Mouse (Mus musculus) MEL (cell line): ENCODE results near the gene Upk2. TPM values are rescaled to one million over a fixed set of nuclear protein-coding genes. Genes with fewer than 3 reads are reported as not detected.

Experiments
- DNase-seq: peaks from one replicate; pipeline ENCODE4 v3.0.0; 2011; ENCODE audit warnings: low read depth, low spot score
- H3K27ac ChIP-seq: 2 replicates; pipeline ENCODE4 v1.5.1; 2012; ENCODE audit warnings: low read depth, mild to moderate bottlenecking, control low read depth, low read length, moderate library complexity; ENCODE audit not compliant: control insufficient read depth
- H3K27me3 ChIP-seq, 2 experiments: fragments of 150-350 bp in 1 of 2; sonication (generic) in 1 of 2; 2 replicates each; pipeline ENCODE4 v1.6.1; 2012; ENCODE audit warnings: low read length in 2 of 2, mild to moderate bottlenecking in 2 of 2, improper control_type of control experiment in 1 of 2, moderate library complexity in 1 of 2; ENCODE audit not compliant: insufficient read depth in 2 of 2, control insufficient read depth in 1 of 2
- H3K36me3 ChIP-seq, 2 experiments: 2 replicates each; pipeline ENCODE4 v1.6.1; 2012 to 2014; ENCODE audit warnings: low read length in 2 of 2, improper control_type of control experiment in 1 of 2, inconsistent platforms in 1 of 2, mild to moderate bottlenecking in 1 of 2; ENCODE audit not compliant: insufficient read depth in 2 of 2, control insufficient read depth in 1 of 2
- H3K4me1 ChIP-seq, 2 experiments: fragments of 150-350 bp in 1 of 2; sonication (generic) in 1 of 2; 2 replicates each; pipeline ENCODE4 v1.6.1; 2012; ENCODE audit warnings: low read length in 2 of 2, improper control_type of control experiment in 1 of 2, mild to moderate bottlenecking in 1 of 2; ENCODE audit not compliant: insufficient read depth in 2 of 2, control insufficient read depth in 1 of 2
- H3K4me3 ChIP-seq, 2 experiments: fragments of 150-350 bp in 1 of 2; sonication (generic) in 1 of 2; 2 replicates each; pipeline ENCODE4 v1.5.1; 2012; ENCODE audit warnings: low read depth in 2 of 2, low read length in 2 of 2, mild to moderate bottlenecking in 2 of 2, moderate library complexity in 2 of 2, control low read depth in 1 of 2, improper control_type of control experiment in 1 of 2; ENCODE audit not compliant: control insufficient read depth in 1 of 2, insufficient read depth in 1 of 2
- H3K79me2 ChIP-seq: 2 replicates; pipeline ENCODE4 v1.6.1; 2012; ENCODE audit warnings: mild to moderate bottlenecking, low read length, moderate library complexity; ENCODE audit not compliant: control insufficient read depth, poor library complexity, insufficient read depth
- H3K9ac ChIP-seq: 2 replicates; pipeline ENCODE4 v1.6.1; 2012; ENCODE audit warnings: low read depth, mild to moderate bottlenecking, control low read depth, low read length, moderate library complexity; ENCODE audit not compliant: control insufficient read depth, poor library complexity, severe bottlenecking
- H3K9me3 ChIP-seq: fragments of 150-350 bp; sonication (generic); replicated peaks from 2 replicates; pipeline ENCODE4 v1.6.1; 2012; ENCODE audit warnings: mild to moderate bottlenecking, low read length, improper control_type of control experiment, moderate library complexity; ENCODE audit not compliant: insufficient read depth
- BHLHE40 ChIP-seq: IDR thresholded peaks from 2 replicates; pipeline ENCODE4 v1.6.1; 2012; ENCODE audit warnings: low read depth, mild to moderate bottlenecking, inconsistent platforms, low read length, improper control_type of control experiment, borderline replicate concordance
- CHD1 ChIP-seq: IDR thresholded peaks from 2 replicates; pipeline ENCODE4 v1.6.1; 2012; ENCODE audit warnings: low read depth, mild to moderate bottlenecking, inconsistent platforms, low read length, improper control_type of control experiment
- ELF1 ChIP-seq: IDR thresholded peaks from 2 replicates; pipeline ENCODE4 v1.6.1; 2014; ENCODE audit warnings: low read depth, mild to moderate bottlenecking, inconsistent platforms, low read length, improper control_type of control experiment, moderate library complexity
- ETS1 ChIP-seq: IDR thresholded peaks from 2 replicates; pipeline ENCODE4 v1.6.1; 2012; ENCODE audit warnings: low read depth, mild to moderate bottlenecking, inconsistent platforms, low read length, improper control_type of control experiment, moderate library complexity
- KAT2A ChIP-seq: conservative IDR thresholded peaks from 2 replicates; pipeline ENCODE4 v1.6.1; 2012; ENCODE audit warnings: low read depth, low read length, improper control_type of control experiment, inconsistent platforms
- MAX ChIP-seq: IDR thresholded peaks from 2 replicates; pipeline ENCODE4 v1.6.1; 2011; ENCODE audit warnings: low read length, improper control_type of control experiment
- MEF2A ChIP-seq: IDR thresholded peaks from 2 replicates; pipeline ENCODE4 v1.6.1; 2014; ENCODE audit warnings: low read depth, mild to moderate bottlenecking, inconsistent platforms, low read length, improper control_type of control experiment; ENCODE audit not compliant: poor library complexity, insufficient replicate concordance, severe bottlenecking; ENCODE audit errors: extremely low read depth
- MXI1 ChIP-seq: IDR thresholded peaks from 2 replicates; pipeline ENCODE4 v1.6.1; 2011; ENCODE audit warnings: mild to moderate bottlenecking, low read depth, low read length, improper control_type of control experiment
- MYB ChIP-seq: IDR thresholded peaks from 2 replicates; pipeline ENCODE4 v1.6.1; 2011; ENCODE audit warnings: mild to moderate bottlenecking, low read depth, low read length, improper control_type of control experiment
- NELFE ChIP-seq: IDR thresholded peaks from 2 replicates; pipeline ENCODE4 v1.6.1; 2011; ENCODE audit warnings: low read depth, low read length, improper control_type of control experiment
- NRF1 ChIP-seq: IDR thresholded peaks from 2 replicates; pipeline ENCODE4 v1.6.1; 2014; ENCODE audit warnings: low read depth, mild to moderate bottlenecking, inconsistent platforms, low read length, improper control_type of control experiment, moderate library complexity; ENCODE audit not compliant: poor library complexity, insufficient read depth, severe bottlenecking
- POLR2A ChIP-seq, 2 experiments: IDR thresholded peaks; 2 replicates each; pipeline ENCODE4 v1.6.1; 2011 to 2012; ENCODE audit warnings: low read length in 2 of 2, mild to moderate bottlenecking in 2 of 2, control low read depth in 1 of 2, improper control_type of control experiment in 1 of 2, low read depth in 1 of 2, moderate library complexity in 1 of 2; ENCODE audit not compliant: control insufficient read depth in 1 of 2, insufficient read depth in 1 of 2, poor library complexity in 1 of 2
- POLR2AphosphoS5 ChIP-seq: IDR thresholded peaks from 2 replicates; pipeline ENCODE4 v1.6.1; 2012; ENCODE audit warnings: low read depth, borderline replicate concordance, mild to moderate bottlenecking, inconsistent platforms, low read length, moderate library complexity, mixed read lengths
- RAD21 ChIP-seq: IDR thresholded peaks from 2 replicates; pipeline ENCODE4 v1.6.1; 2011; ENCODE audit warnings: mild to moderate bottlenecking, low read depth, low read length, improper control_type of control experiment
- TAL1 ChIP-seq: IDR thresholded peaks from 2 replicates; pipeline ENCODE4 v1.6.1; 2012; ENCODE audit warnings: mild to moderate bottlenecking, inconsistent platforms, low read length, moderate library complexity, mixed read lengths
- TBP ChIP-seq: IDR thresholded peaks from 2 replicates; pipeline ENCODE4 v1.8.0; 2011; ENCODE audit warnings: low read depth, low read length, improper control_type of control experiment
- TCF12 ChIP-seq: IDR thresholded peaks from 2 replicates; pipeline ENCODE4 v1.6.1; 2014; ENCODE audit warnings: low read depth, mild to moderate bottlenecking, inconsistent platforms, low read length, improper control_type of control experiment, moderate library complexity
- UBTF ChIP-seq: IDR thresholded peaks from 2 replicates; pipeline ENCODE4 v1.6.1; 2012; ENCODE audit warnings: low read depth, mild to moderate bottlenecking, inconsistent platforms, low read length, improper control_type of control experiment, moderate library complexity, borderline replicate concordance; ENCODE audit not compliant: insufficient read depth
- USF1 ChIP-seq: IDR thresholded peaks from 2 replicates; pipeline ENCODE4 v1.6.1; 2014; ENCODE audit warnings: low read depth, mild to moderate bottlenecking, inconsistent platforms, low read length, improper control_type of control experiment, moderate library complexity
- ZKSCAN1 ChIP-seq: IDR thresholded peaks from 2 replicates; pipeline ENCODE4 v1.6.1; 2012; ENCODE audit warnings: low read depth, mild to moderate bottlenecking, inconsistent platforms, low read length, improper control_type of control experiment, moderate library complexity
- polyA plus RNA-seq, 2 experiments: library from polyadenylated mRNA; stranded (reverse) in 1 of 2; unstranded in 1 of 2; fragments of >175 nt in 1 of 2; fragments of >200 nt in 1 of 2; gene quantifications; 2 replicates each; pipeline versions ENCODE4 v1.2.1 to v1.2.4; 2012; ENCODE audit warnings: low replicate concordance in 2 of 2, low read depth in 1 of 2; ENCODE audit not compliant: insufficient read length in 2 of 2, insufficient read depth in 1 of 2, missing spikeins in 1 of 2
- total RNA-seq: library from RNA; depleted of rRNA; stranded (reverse); fragments of 300-350 nt; gene quantifications from 2 replicates; pipeline ENCODE4 v1.2.3, GENCODE M21; 2012

Gene Upk2
- total and polyA plus RNA-seq, 3 experiments, result not detected

GRCm38 (mm10) chr9:44498421-44499355 is 43.9 kb upstream of the Upk2 start:
- Histone ChIP-seq H3K4me3 (no peak overlapping the region), H3K27ac (no peak overlapping the region), H3K27me3 (no peaks in the 10 kb centered on the region), H3K9ac (no peak overlapping the region), H3K9me3 (no peaks in the 10 kb centered on the region), H3K36me3 (peaks cover 0 to 5% of the 10 kb centered on the region in 2 experiments; a peak in 1 of 4 replicates), H3K4me1 (peaks cover 0 to 9% of the 10 kb centered on the region in 2 experiments; a peak in 2 of 4 replicates), H3K79me2 (no peaks in the 10 kb centered on the region)
- TF ChIP-seq MXI1 (no peak), MEF2A (no peak), UBTF (no peak), TBP (no peak), KAT2A (no peak), TCF12 (no peak), NRF1 (no peak), NELFE (no peak), TAL1 (no peak), ELF1 (no peak), MYB (no peak), POLR2AphosphoS5 (no peak), BHLHE40 (no peak), POLR2A (IDR thresholded peaks at IDR 0.05; ENCODE audit: control insufficient read depth in 1 of 2, insufficient read depth in 1 of 2, low read depth in 1 of 2, low read length in 2 of 2, poor library complexity in 1 of 2) (no peak), CHD1 (no peak), ETS1 (no peak), RAD21 (no peak), USF1 (no peak), MAX (no peak), ZKSCAN1 (no peak)
- no peak for DNase-seq
